Mouse (Mus musculus): ENCODE measurements around the gene Cops8. TPM values are rescaled to one million over a fixed set of nuclear protein-coding genes. Genes with fewer than 3 reads are reported as not detected.

Cops8 gene
- polyA plus RNA-seq (2015; fragmentation: Nextera tagmentation; extraction: Ambion mirVana): 81.5 and 85.6 TPM in 2 replicates

GRCm38 (mm10) chr1:90602759-90603560 is at the start of gene Cops8:
TSS of gene Cops8 (plus strand) at chr1:90602981.

Other genes with a start within 250 kb of the Cops8 start
- gene Col6a3, start 241.0 kb downstream of the Cops8 start, polyA plus RNA-seq (2015; fragmentation: Nextera tagmentation; extraction: Ambion mirVana): 107 and 133 TPM in 2 replicates